Mouse (Mus musculus) myocyte (in vitro differentiated cells): ENCODE measurements around the gene Hoxb7. TPM values are rescaled to one million over a fixed set of nuclear protein-coding genes. Genes with fewer than 3 reads are reported as not detected.

Source experiments
- H3K27me3 ChIP-seq: one replicate; pipeline ENCODE4 v1.6.1; 2011; ENCODE audit not compliant: control insufficient read depth, insufficient read depth, insufficient read length
- H3K36me3 ChIP-seq: one replicate; pipeline ENCODE4 v1.6.1; 2011; ENCODE audit not compliant: control insufficient read depth, insufficient read depth
- H3K4me2 ChIP-seq: one replicate; pipeline ENCODE4 v1.6.1; 2011; ENCODE audit warnings: low read depth, control low read depth
- H3K4me3 ChIP-seq: one replicate; pipeline ENCODE4 v1.5.1; 2011; ENCODE audit warnings: mild to moderate bottlenecking, control low read depth, moderate library complexity
- H3K79me2 ChIP-seq: one replicate; pipeline ENCODE4 v1.6.1; 2011; ENCODE audit not compliant: control insufficient read depth, insufficient read depth
- H3ac ChIP-seq: one replicate; pipeline ENCODE4 v1.6.1; 2011; ENCODE audit not compliant: control insufficient read depth, insufficient read length
- CEBPB ChIP-seq: IDR thresholded peaks from 2 replicates; pipeline ENCODE4 v1.6.1; 2011; ENCODE audit warnings: mild to moderate bottlenecking, moderate library complexity; ENCODE audit not compliant: poor library complexity, insufficient read depth, severe bottlenecking
- E2F4 ChIP-seq: IDR thresholded peaks from one replicate; pipeline ENCODE4 v1.6.1; 2011; ENCODE audit warnings: mild to moderate bottlenecking, control low read depth, moderate library complexity; ENCODE audit not compliant: insufficient read depth
- MAX ChIP-seq: IDR thresholded peaks from one replicate; pipeline ENCODE4 v1.6.1; 2011; ENCODE audit warnings: low read depth, mild to moderate bottlenecking, control low read depth
- MYOD1 ChIP-seq, 3 experiments: IDR thresholded peaks; one replicate each; pipeline ENCODE4 v1.6.1; 2011; ENCODE audit warnings: control low read depth in 2 of 3, low read depth in 2 of 3, mild to moderate bottlenecking in 2 of 3, moderate library complexity in 1 of 3; ENCODE audit not compliant: insufficient read length in 2 of 3, control insufficient read depth in 1 of 3
- MYOG ChIP-seq, 3 experiments: IDR thresholded peaks; one replicate each; pipeline ENCODE4 v1.6.1; 2011; ENCODE audit warnings: control low read depth in 2 of 3, low read depth in 2 of 3, mild to moderate bottlenecking in 2 of 3; ENCODE audit not compliant: insufficient read length in 2 of 3, control insufficient read depth in 1 of 3, insufficient read depth in 1 of 3
- POLR2A ChIP-seq: IDR thresholded peaks from one replicate; pipeline ENCODE4 v1.6.1; 2011; ENCODE audit warnings: low read depth, mild to moderate bottlenecking, control low read depth, moderate library complexity; ENCODE audit not compliant: insufficient read length
- POLR2AphosphoS2 ChIP-seq: IDR thresholded peaks from one replicate; pipeline ENCODE4 v1.6.1; 2011; ENCODE audit warnings: low read depth, control low read depth; ENCODE audit not compliant: insufficient read length
- REST ChIP-seq: IDR thresholded peaks from one replicate; pipeline ENCODE4 v1.6.1; 2011; ENCODE audit warnings: mild to moderate bottlenecking, control low read depth, moderate library complexity; ENCODE audit not compliant: insufficient read depth, insufficient read length
- SRF ChIP-seq: IDR thresholded peaks from one replicate; pipeline ENCODE4 v1.6.1; 2011; ENCODE audit warnings: low read depth; ENCODE audit not compliant: control insufficient read depth, insufficient read length
- TCF12 ChIP-seq: IDR thresholded peaks from one replicate; pipeline ENCODE4 v1.6.1; 2011; ENCODE audit warnings: mild to moderate bottlenecking, control low read depth; ENCODE audit not compliant: poor library complexity, insufficient read depth, severe bottlenecking
- TCF3 ChIP-seq: IDR thresholded peaks from one replicate; pipeline ENCODE4 v1.6.1; 2011; ENCODE audit warnings: low read depth, control low read depth; ENCODE audit not compliant: insufficient read length
- USF1 ChIP-seq: IDR thresholded peaks from one replicate; pipeline ENCODE4 v1.6.1; 2011; ENCODE audit warnings: low read depth, mild to moderate bottlenecking, control low read depth, moderate library complexity
- polyA plus RNA-seq: library from polyadenylated mRNA; unstranded; fragments of >200 nt; fragmentation: generic; extraction: Trizol; gene quantifications from one replicate; pipeline ENCODE4 v1.2.1, GENCODE M21; 2012; ENCODE audit warnings: missing spikeins

Hoxb7 gene
- polyA plus RNA-seq, 1 experiment, result 0.06 TPM

- Histone ChIP-seq H3K36me3 (no peaks in the 10 kb centered on the region), H3K4me3 (no peak overlapping the region), H3K27me3 (peaks cover 84% of the 10 kb centered on the region), H3K79me2 (no peaks in the 10 kb centered on the region), H3K4me2 (no peak overlapping the region), H3ac (no peak overlapping the region)
- TF ChIP-seq CEBPB, result no peak
- TF ChIP-seq TCF3, result no peak
- TF ChIP-seq E2F4, result no peak
- TF ChIP-seq USF1, result no peak
- TF ChIP-seq POLR2AphosphoS2, result no peak
- no peak for TF ChIP-seq TCF12
- no peak for TF ChIP-seq SRF
- TF ChIP-seq REST, result no peak
- TF ChIP-seq MAX, result no peak
- no peak for TF ChIP-seq MYOD1 (IDR thresholded peaks at IDR 0.05; ENCODE audit: control insufficient read depth in 1 of 3, insufficient read length in 2 of 3, low read depth in 2 of 3)
- no peak for TF ChIP-seq MYOG (IDR thresholded peaks at IDR 0.05; ENCODE audit: control insufficient read depth in 1 of 3, insufficient read depth in 1 of 3, insufficient read length in 2 of 3, low read depth in 2 of 3)
- no peak for TF ChIP-seq POLR2A
These were observed 21.9 kb upstream of the Hoxb7 start for GRCm38 (mm10) chr11:96264390-96265020.

GRCm38 (mm10) chr11:96265954-96266353, 20.5 kb upstream of the Hoxb7 start:
- no peak overlapping the region for H3ac ChIP-seq
- H3K79me2 ChIP-seq, result no peaks in the 10 kb centered on the region
- peaks cover 88% of the 10 kb centered on the region for H3K27me3 ChIP-seq
- no peak overlapping the region for H3K4me2 ChIP-seq
- H3K36me3 ChIP-seq, result no peaks in the 10 kb centered on the region
- no peak overlapping the region for H3K4me3 ChIP-seq
- TF ChIP-seq MYOD1 (IDR thresholded peaks at IDR 0.05; ENCODE audit: control insufficient read depth in 1 of 3, insufficient read length in 2 of 3, low read depth in 2 of 3), result no peak
- TF ChIP-seq MAX, result no peak
- no peak for TF ChIP-seq MYOG (IDR thresholded peaks at IDR 0.05; ENCODE audit: control insufficient read depth in 1 of 3, insufficient read depth in 1 of 3, insufficient read length in 2 of 3, low read depth in 2 of 3)
- TF ChIP-seq POLR2AphosphoS2, result no peak
- TF ChIP-seq TCF12, result no peak
- no peak for TF ChIP-seq USF1
- no peak for TF ChIP-seq CEBPB
- no peak for TF ChIP-seq POLR2A
- no peak for TF ChIP-seq E2F4
- TF ChIP-seq TCF3, result no peak
- TF ChIP-seq SRF, result no peak
- TF ChIP-seq REST, result no peak

GRCm38 (mm10) chr11:96267021-96267920, 19.2 kb upstream of the Hoxb7 start:
- Histone ChIP-seq H3K79me2 (no peaks in the 10 kb centered on the region), H3K4me3 (no peak overlapping the region), H3K36me3 (no peaks in the 10 kb centered on the region), H3ac (no peak overlapping the region), H3K4me2 (no peak overlapping the region), H3K27me3 (peaks cover 93% of the 10 kb centered on the region)
- TF ChIP-seq POLR2AphosphoS2, result no peak

GRCm38 (mm10) chr11:96268031-96268745, 18.2 kb upstream of the Hoxb7 start:
- Histone ChIP-seq H3ac (no peak overlapping the region), H3K4me2 (no peak overlapping the region), H3K27me3 (peaks cover 92% of the 10 kb centered on the region), H3K4me3 (no peak overlapping the region), H3K79me2 (no peaks in the 10 kb centered on the region), H3K36me3 (no peaks in the 10 kb centered on the region)
- no peak for TF ChIP-seq TCF3

GRCm38 (mm10) chr11:96269869-96270268, 16.6 kb upstream of the Hoxb7 start:
- TF ChIP-seq MAX (no peak), CEBPB (no peak), REST (no peak), USF1 (no peak), SRF (no peak), POLR2AphosphoS2 (no peak), E2F4 (no peak), MYOG (IDR thresholded peaks at IDR 0.05; ENCODE audit: control insufficient read depth in 1 of 3, insufficient read depth in 1 of 3, insufficient read length in 2 of 3, low read depth in 2 of 3) (no peak), POLR2A (no peak), TCF12 (no peak), TCF3 (no peak), MYOD1 (IDR thresholded peaks at IDR 0.05; ENCODE audit: control insufficient read depth in 1 of 3, insufficient read length in 2 of 3, low read depth in 2 of 3) (no peak)
- Histone ChIP-seq H3K4me2 (peak overlapping the region; percentile 40), H3K36me3 (no peaks in the 10 kb centered on the region), H3K27me3 (peaks cover 85% of the 10 kb centered on the region), H3K79me2 (no peaks in the 10 kb centered on the region), H3K4me3 (no peak overlapping the region), H3ac (no peak overlapping the region)
